In genomic region chr8:123097216-123097615, GRCm38 (mm10) we compare ENCODE assay signal across 16 mouse cellular contexts. TPM values are rescaled to one million over a fixed set of nuclear protein-coding genes. Genes with fewer than 3 reads are reported as not detected.
DNase-seq lines count a peak whose midpoint lies in the region; ATAC-seq and TF ChIP-seq lines count a peak whose summit lies in the region.
"Had no signal": no experiment of that assay in that cellular context is flagged by ENCODE, and none has a peak within 500 bp of the region (broad histone marks: within the 10 kb centered on the region; RNA-seq: fewer than 3 reads in every experiment).

No protein-coding gene starts in this region.

- no peaks in the 10 kb centered on the region for H3K9me3 ChIP-seq in forebrain, postnatal 0 days (ENCODE audit: low read length)
- H3K9me3 ChIP-seq in forebrain, embryonic 16.5 days (ENCODE audit: control insufficient read depth, low read length): no peaks in the 10 kb centered on the region
- no peaks in the 10 kb centered on the region for H3K9me3 ChIP-seq in kidney, embryonic 15.5 days (replicated peaks)
- H3K9me3 ChIP-seq in hindbrain, postnatal 0 days (ENCODE audit: low read length): no peaks in the 10 kb centered on the region
- H3K9me3 ChIP-seq: embryonic facial prominence, embryonic 15.5 days; G1E; midbrain, embryonic 10.5 days had no signal

- H3K4me3 ChIP-seq in forebrain, postnatal 0 days (ENCODE audit: low read depth, low read length): no peak overlapping the region
- no peak overlapping the region for H3K4me3 ChIP-seq in forebrain, embryonic 16.5 days (replicated peaks; ENCODE audit: low read length)
- H3K4me3 ChIP-seq in kidney, embryonic 15.5 days (replicated peaks): no peak overlapping the region
- H3K4me3 ChIP-seq in hindbrain, postnatal 0 days (ENCODE audit: low read length): no peak overlapping the region
- H3K4me3 ChIP-seq: embryonic facial prominence, embryonic 15.5 days; heart, adult 2 months; midbrain, embryonic 10.5 days had no signal

- no peak overlapping the region for H3K9ac ChIP-seq in forebrain, postnatal 0 days
- no peak overlapping the region for H3K9ac ChIP-seq in forebrain, embryonic 16.5 days (replicated peaks; ENCODE audit: low read depth, low read length)
- no peak overlapping the region for H3K9ac ChIP-seq in kidney, embryonic 15.5 days
- H3K9ac ChIP-seq in hindbrain, postnatal 0 days (replicated peaks; ENCODE audit: low read length): no peak overlapping the region
- H3K9ac ChIP-seq: embryonic facial prominence, embryonic 15.5 days; liver, embryonic 14.5 days had no signal

- ATAC-seq in forebrain, postnatal 0 days: peak; percentile 35; the same call in 1 of the 2 replicates
- ATAC-seq in forebrain, embryonic 16.5 days: no peak
- ATAC-seq in kidney, embryonic 15.5 days (replicated peaks; ENCODE audit: low FRiP score): no peak
- no peak for ATAC-seq in hindbrain, postnatal 0 days

- H3K4me1 ChIP-seq in forebrain, postnatal 0 days (ENCODE audit: insufficient read depth): no peaks in the 10 kb centered on the region
- H3K4me1 ChIP-seq in forebrain, embryonic 16.5 days (replicated peaks; ENCODE audit: control insufficient read depth, insufficient read depth, low read length): peaks cover 3% of the 10 kb centered on the region
- H3K4me1 ChIP-seq in kidney, embryonic 15.5 days: peaks cover 13% of the 10 kb centered on the region
- no peaks in the 10 kb centered on the region for H3K4me1 ChIP-seq in hindbrain, postnatal 0 days (ENCODE audit: insufficient read depth, low read length)

- no peak for TF ChIP-seq CTCF in forebrain, postnatal 0 days (IDR thresholded peaks at IDR 0.05; ENCODE audit: low read depth)
- TF ChIP-seq CTCF in hindbrain, postnatal 0 days (IDR thresholded peaks at IDR 0.05; ENCODE audit: low read depth): no peak

- H3K27me3 ChIP-seq in forebrain, postnatal 0 days (ENCODE audit: insufficient read depth, low read length): no peaks in the 10 kb centered on the region
- no peaks in the 10 kb centered on the region for H3K27me3 ChIP-seq in forebrain, embryonic 16.5 days (replicated peaks; ENCODE audit: control insufficient read depth, insufficient read depth, low read length)
- H3K27me3 ChIP-seq in kidney, embryonic 15.5 days: no peaks in the 10 kb centered on the region
- no peaks in the 10 kb centered on the region for H3K27me3 ChIP-seq in hindbrain, postnatal 0 days (ENCODE audit: insufficient read depth, low read length)
- H3K27me3 ChIP-seq: embryonic facial prominence, embryonic 15.5 days had no signal

- H3K36me3 ChIP-seq in forebrain, postnatal 0 days (ENCODE audit: insufficient read depth): peaks cover 41% of the 10 kb centered on the region
- H3K36me3 ChIP-seq in forebrain, embryonic 16.5 days (ENCODE audit: control insufficient read depth, insufficient read depth): peaks cover 17% of the 10 kb centered on the region; the same call in 1 of the 2 replicates
- peaks cover 51% of the 10 kb centered on the region for H3K36me3 ChIP-seq in kidney, embryonic 15.5 days
- H3K36me3 ChIP-seq in hindbrain, postnatal 0 days (ENCODE audit: insufficient read depth, low read length): peaks cover 28% of the 10 kb centered on the region

- H3K27ac ChIP-seq in forebrain, postnatal 0 days (ENCODE audit: low read depth, low read length): no peak overlapping the region
- H3K27ac ChIP-seq in forebrain, embryonic 16.5 days (ENCODE audit: low read length): no peak overlapping the region
- peak overlapping the region; percentile 86 for H3K27ac ChIP-seq in kidney, embryonic 15.5 days
- H3K27ac ChIP-seq in hindbrain, postnatal 0 days: peak overlapping the region; percentile 81
- H3K27ac ChIP-seq: embryonic facial prominence, embryonic 15.5 days; heart, adult 2 months; liver, embryonic 14.5 days; macrophage; midbrain, embryonic 10.5 days had no signal

- no peak overlapping the region for H3K4me2 ChIP-seq in forebrain, postnatal 0 days (ENCODE audit: low read depth)
- H3K4me2 ChIP-seq in forebrain, embryonic 16.5 days (ENCODE audit: low read length): no peak overlapping the region
- H3K4me2 ChIP-seq in kidney, embryonic 15.5 days: no peak overlapping the region
- H3K4me2 ChIP-seq in hindbrain, postnatal 0 days (ENCODE audit: low read depth, low read length): no peak overlapping the region
- H3K4me2 ChIP-seq: embryonic facial prominence, embryonic 15.5 days had no signal

- no peak for DNase-seq in forebrain, postnatal 0 days
- DNase-seq in kidney, adult 11 months: no peak
- DNase-seq in left cerebral cortex, postnatal 4 days: peak; percentile 25
- no peak for DNase-seq in left cerebral cortex, adult 11 months (ENCODE audit: low spot score)
- peak; percentile 50 for DNase-seq in hindbrain, postnatal 0 days (ENCODE audit: low spot score)
- no peak for DNase-seq in adrenal gland, adult 2 months
- DNase-seq: gastrocnemius, postnatal 14 days; heart, adult 2 months; heart, postnatal 4 days had no signal

- intact Hi-C loops in left cerebral cortex, postnatal 4 days (cut with DNase I): no loop called here

- 88% methylated on average over 11 of the region's 11 CpGs for WGBS in forebrain, postnatal 0 days
- 90% methylated on average over 11 of the region's 11 CpGs for WGBS in forebrain, embryonic 16.5 days
- WGBS in kidney, embryonic 15.5 days: 90% methylated on average over 11 of the region's 11 CpGs
- 73% methylated on average over 11 of the region's 11 CpGs for WGBS in hindbrain, postnatal 0 days

RNA-seq across cellular contexts. Expression of gene Rpl13, which starts 4.9 kb away (rescaled TPM):
- total RNA-seq in forebrain, postnatal 0 days (2014; rRNA removed): 2,315 and 2,714 TPM in 2 replicates
- 944 and 1,242 TPM in 2 replicates for polyA plus RNA-seq in forebrain, postnatal 0 days (2015; fragmentation: Nextera tagmentation; extraction: Ambion mirVana)
- polyA plus RNA-seq in forebrain, embryonic 16.5 days (2015; fragmentation: Nextera tagmentation; extraction: Ambion mirVana): 777 and 810 TPM in 2 replicates
- 1,386 and 1,404 TPM in 2 replicates for polyA plus RNA-seq in kidney, embryonic 15.5 days (2015; fragmentation: Nextera tagmentation; extraction: Ambion mirVana)
- 100 to 1,000 TPM; 539 to 588 TPM for total RNA-seq in left cerebral cortex, postnatal 4 days (2021)
- total RNA-seq in hindbrain, postnatal 0 days (2014; rRNA removed): 2,723 and 2,758 TPM in 2 replicates
- polyA plus RNA-seq in hindbrain, postnatal 0 days (2015; fragmentation: Nextera tagmentation; extraction: Ambion mirVana): 808 and 861 TPM in 2 replicates
- 100 to 1,000 TPM; 419 to 701 TPM for total RNA-seq in adrenal gland, adult 2 months (2021)
- polyA plus RNA-seq in adrenal gland, adult 2 months (2012; rRNA removed): 2,347 and 2,800 TPM in 2 replicates

RNA-seq across cellular contexts. Expression of gene Cpne7, which starts 20.0 kb away (rescaled TPM):
- 30.2 and 32.6 TPM in 2 replicates for total RNA-seq in forebrain, postnatal 0 days (2014; rRNA removed)
- polyA plus RNA-seq in forebrain, postnatal 0 days (2015; fragmentation: Nextera tagmentation; extraction: Ambion mirVana): 13.5 and 25.0 TPM in 2 replicates
- 2.8 and 7.3 TPM in 2 replicates for polyA plus RNA-seq in forebrain, embryonic 16.5 days (2015; fragmentation: Nextera tagmentation; extraction: Ambion mirVana)
- 0.63 and 1.0 TPM in 2 replicates for polyA plus RNA-seq in kidney, embryonic 15.5 days (2015; fragmentation: Nextera tagmentation; extraction: Ambion mirVana)
- total RNA-seq in left cerebral cortex, postnatal 4 days (2021): 10 to 100 TPM; 39.2 to 59.4 TPM
- total RNA-seq in hindbrain, postnatal 0 days (2014; rRNA removed): 16.5 and 21.2 TPM in 2 replicates
- polyA plus RNA-seq in hindbrain, postnatal 0 days (2015; fragmentation: Nextera tagmentation; extraction: Ambion mirVana): 11.9 and 13.4 TPM in 2 replicates
- total RNA-seq in adrenal gland, adult 2 months (2021): 1 to 10 TPM; 3.8 to 5.7 TPM
- 5.1 and 6.1 TPM in 2 replicates for polyA plus RNA-seq in adrenal gland, adult 2 months (2012; rRNA removed)
- polyA plus RNA-seq: macrophage had no signal

RNA-seq across cellular contexts. Expression of gene Spg7, which starts 34.5 kb away (rescaled TPM):
- total RNA-seq in forebrain, postnatal 0 days (2014; rRNA removed): 56.2 and 62.8 TPM in 2 replicates
- 39.8 and 52.9 TPM in 2 replicates for polyA plus RNA-seq in forebrain, postnatal 0 days (2015; fragmentation: Nextera tagmentation; extraction: Ambion mirVana)
- polyA plus RNA-seq in forebrain, embryonic 16.5 days (2015; fragmentation: Nextera tagmentation; extraction: Ambion mirVana): 45.3 and 51.8 TPM in 2 replicates
- 48.9 and 52.5 TPM in 2 replicates for polyA plus RNA-seq in kidney, embryonic 15.5 days (2015; fragmentation: Nextera tagmentation; extraction: Ambion mirVana)
- total RNA-seq in left cerebral cortex, postnatal 4 days (2021): 10 to 100 TPM; 73.8 to 79.7 TPM
- total RNA-seq in hindbrain, postnatal 0 days (2014; rRNA removed): 45.1 and 52.7 TPM in 2 replicates
- polyA plus RNA-seq in hindbrain, postnatal 0 days (2015; fragmentation: Nextera tagmentation; extraction: Ambion mirVana): 49.7 and 51.6 TPM in 2 replicates
- total RNA-seq in adrenal gland, adult 2 months (2021): 10 to 100 TPM; 78.4 to 80.1 TPM
- polyA plus RNA-seq in adrenal gland, adult 2 months (2012; rRNA removed): 246 and 255 TPM in 2 replicates

RNA-seq across cellular contexts. Expression of gene Ankrd11, which starts 55.1 kb away (rescaled TPM):
- total RNA-seq in forebrain, postnatal 0 days (2014; rRNA removed): 88.7 and 103 TPM in 2 replicates
- 69.4 and 73.5 TPM in 2 replicates for polyA plus RNA-seq in forebrain, postnatal 0 days (2015; fragmentation: Nextera tagmentation; extraction: Ambion mirVana)
- polyA plus RNA-seq in forebrain, embryonic 16.5 days (2015; fragmentation: Nextera tagmentation; extraction: Ambion mirVana): 30.3 and 33.6 TPM in 2 replicates
- 33.5 and 38.0 TPM in 2 replicates for polyA plus RNA-seq in kidney, embryonic 15.5 days (2015; fragmentation: Nextera tagmentation; extraction: Ambion mirVana)
- 100 to 1,000 TPM; 138 to 143 TPM for total RNA-seq in left cerebral cortex, postnatal 4 days (2021)
- 89.9 and 96.6 TPM in 2 replicates for total RNA-seq in hindbrain, postnatal 0 days (2014; rRNA removed)
- 74.4 and 75.9 TPM in 2 replicates for polyA plus RNA-seq in hindbrain, postnatal 0 days (2015; fragmentation: Nextera tagmentation; extraction: Ambion mirVana)
- total RNA-seq in adrenal gland, adult 2 months (2021): 10 to 100 TPM; 65.4 to 86.9 TPM
- polyA plus RNA-seq in adrenal gland, adult 2 months (2012; rRNA removed): 54.8 and 88.0 TPM in 2 replicates

Comparison
In these comparisons a context has a peak if more than half of its experiments do, and no peak if none do; other contexts are left out.
1. DNase-seq: peak in left cerebral cortex, postnatal 4 days (single experiment) and hindbrain, postnatal 0 days (single experiment); none in forebrain, postnatal 0 days (single experiment), kidney, adult 11 months (single experiment), left cerebral cortex, adult 11 months (single experiment) and adrenal gland, adult 2 months (single experiment).
2. H3K27ac ChIP-seq: peak in kidney, embryonic 15.5 days (single experiment) and hindbrain, postnatal 0 days (single experiment); none in forebrain, postnatal 0 days (single experiment) and forebrain, embryonic 16.5 days (single experiment).